13 mouse cellular contexts compared by ENCODE assay signal in the genomic region with DNA sequence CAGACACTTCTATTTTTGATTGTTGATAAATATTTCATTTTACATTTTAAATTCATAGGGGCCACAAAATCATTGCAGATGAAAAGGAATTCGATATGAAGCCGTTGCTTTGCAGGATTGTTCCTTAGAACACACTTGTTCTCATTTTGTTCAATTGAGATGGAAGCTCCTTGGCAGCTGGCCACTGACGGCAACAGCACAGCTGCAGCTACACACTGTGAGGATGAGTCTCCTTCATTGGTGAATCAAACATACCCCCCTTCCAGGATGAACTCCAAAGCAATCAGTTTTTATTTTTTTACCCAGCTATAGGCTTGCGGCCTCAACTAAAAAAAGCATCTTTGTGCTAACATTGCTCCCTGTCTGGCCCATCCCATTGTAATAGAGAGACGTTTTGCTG.
DNase-seq lines count a peak whose midpoint lies in the region; ATAC-seq and TF ChIP-seq lines count a peak whose summit lies in the region.
"Had no signal": no experiment of that assay in that cellular context is flagged by ENCODE, and none has a peak within 500 bp of the region (broad histone marks: within the 10 kb centered on the region; RNA-seq: fewer than 3 reads in every experiment).

No protein-coding gene starts in this region.

- no peaks in the 10 kb centered on the region for H3K9me3 ChIP-seq in embryonic facial prominence, embryonic 14.5 days (ENCODE audit: control insufficient read depth, low read length)
- H3K9me3 ChIP-seq in embryonic facial prominence, embryonic 10.5 days, result 0 out of 2 replicates have a peak, but pooled peaks cover under 1% of the 10 kb centered on the region

- no peaks in the 10 kb centered on the region for H3K27me3 ChIP-seq in embryonic facial prominence, embryonic 14.5 days (replicated peaks; ENCODE audit: control insufficient read depth, insufficient read depth, low read length)
- no peaks in the 10 kb centered on the region for H3K27me3 ChIP-seq in embryonic facial prominence, embryonic 10.5 days (replicated peaks; ENCODE audit: low read depth, poor library complexity, severe bottlenecking)
- H3K27me3 ChIP-seq: liver, embryonic 12.5 days; megakaryocyte, embryonic 14.5 days had no signal

- WGBS in embryonic facial prominence, embryonic 14.5 days, result 74% methylated on average over 5 of the region's 5 CpGs
- 84% methylated on average over 5 of the region's 5 CpGs for WGBS in embryonic facial prominence, embryonic 10.5 days

- DNase-seq in embryonic facial prominence, embryonic 14.5 days (ENCODE audit: low spot score), result peak; percentile 21
- DNase-seq in embryonic facial prominence, embryonic 10.5 days (ENCODE audit: low spot score), result no peak
- peak; percentile 77 for DNase-seq in brain, embryonic 14.5 days (ENCODE audit: low read depth)
- peak; percentile 21 to 63 for DNase-seq in layer of hippocampus, adult 8-10 months (ENCODE audit: low spot score in 2 of 2)
- DNase-seq in left cerebral cortex, postnatal 4 days, result peak; percentile 47
- no peak for DNase-seq in adrenal gland, adult 8-10 months
- no peak for DNase-seq in Muller cell, postnatal 12 days (ENCODE audit: inconsistent ontology term)
- DNase-seq: embryo, embryonic 11 days; heart, postnatal 10 days; kidney, adult 9 months had no signal

- no peak for TF ChIP-seq CTCF in brain, embryonic 14.5 days (IDR thresholded peaks at IDR 0.05; ENCODE audit: borderline replicate concordance, extremely low read depth, insufficient read depth, insufficient read length)

- H3K4me1 ChIP-seq in embryonic facial prominence, embryonic 14.5 days (ENCODE audit: control insufficient read depth, insufficient read depth, low read length), result no peaks in the 10 kb centered on the region
- H3K4me1 ChIP-seq in embryonic facial prominence, embryonic 10.5 days, result no peaks in the 10 kb centered on the region
- H3K4me1 ChIP-seq: liver, embryonic 12.5 days; megakaryocyte, embryonic 14.5 days had no signal

- ATAC-seq in embryonic facial prominence, embryonic 14.5 days (ENCODE audit: low read depth), result no peak
- ATAC-seq in megakaryocyte progenitor cell, adult 5-6 weeks (replicated peaks; ENCODE audit: poor library complexity), result no peak
- ATAC-seq: liver, embryonic 12.5 days had no signal

- TF ChIP-seq POLR2A in brain, embryonic 14.5 days (IDR thresholded peaks at IDR 0.05; ENCODE audit: borderline replicate concordance, extremely low read depth, insufficient read depth, insufficient read length, poor library complexity, severe bottlenecking), result no peak

- H3K4me3 ChIP-seq in embryonic facial prominence, embryonic 14.5 days (ENCODE audit: low read depth, low read length), result no peak overlapping the region
- H3K4me3 ChIP-seq in embryonic facial prominence, embryonic 10.5 days, result no peak overlapping the region
- H3K4me3 ChIP-seq: liver, embryonic 12.5 days; megakaryocyte, embryonic 14.5 days had no signal

- no peaks in the 10 kb centered on the region for H3K36me3 ChIP-seq in embryonic facial prominence, embryonic 14.5 days (ENCODE audit: control insufficient read depth, insufficient read depth, low read length)
- no peaks in the 10 kb centered on the region for H3K36me3 ChIP-seq in embryonic facial prominence, embryonic 10.5 days (replicated peaks)
- H3K36me3 ChIP-seq: liver, embryonic 12.5 days had no signal

- H3K27ac ChIP-seq in embryonic facial prominence, embryonic 14.5 days (replicated peaks; ENCODE audit: low read depth, low read length), result no peak overlapping the region
- H3K27ac ChIP-seq in embryonic facial prominence, embryonic 10.5 days (replicated peaks), result no peak overlapping the region
- H3K27ac ChIP-seq: liver, embryonic 12.5 days had no signal

- intact Hi-C loops in left cerebral cortex, postnatal 4 days (cut with DNase I), result no loop called here

- no peak overlapping the region for H3K9ac ChIP-seq in embryonic facial prominence, embryonic 14.5 days (ENCODE audit: low read depth, low read length)
- H3K9ac ChIP-seq: liver, embryonic 12.5 days had no signal

- no peak overlapping the region for H3K4me2 ChIP-seq in embryonic facial prominence, embryonic 14.5 days (ENCODE audit: low read depth, low read length)
- H3K4me2 ChIP-seq: liver, embryonic 12.5 days had no signal

Comparison
In these comparisons a context has a peak if more than half of its experiments do, and no peak if none do; other contexts are left out.
1. DNase-seq: peak in embryonic facial prominence, embryonic 14.5 days (single experiment), brain, embryonic 14.5 days (single experiment), layer of hippocampus, adult 8-10 months (2 of 2) and left cerebral cortex, postnatal 4 days (single experiment); none in embryonic facial prominence, embryonic 10.5 days (single experiment), adrenal gland, adult 8-10 months (single experiment) and Muller cell, postnatal 12 days (single experiment).